Mouse (Mus musculus) CH12F3 (cell line): ENCODE measurements at regions not wholly inside any gene's neighbourhood (a gene's known extent, or its start where the extent isn't known, plus 50 kb on each side); places are given as distances from the start of the nearest gene placed in this dataset.

Experiments
- in situ Hi-C: fragments of 300-500 bp; cut with MboI; formaldehyde crosslinking; loops from 2 replicates; pipeline ENCODE4 v1.14.3; 2020; ENCODE audit warnings: low sequenced_read_pairs

DNA sequence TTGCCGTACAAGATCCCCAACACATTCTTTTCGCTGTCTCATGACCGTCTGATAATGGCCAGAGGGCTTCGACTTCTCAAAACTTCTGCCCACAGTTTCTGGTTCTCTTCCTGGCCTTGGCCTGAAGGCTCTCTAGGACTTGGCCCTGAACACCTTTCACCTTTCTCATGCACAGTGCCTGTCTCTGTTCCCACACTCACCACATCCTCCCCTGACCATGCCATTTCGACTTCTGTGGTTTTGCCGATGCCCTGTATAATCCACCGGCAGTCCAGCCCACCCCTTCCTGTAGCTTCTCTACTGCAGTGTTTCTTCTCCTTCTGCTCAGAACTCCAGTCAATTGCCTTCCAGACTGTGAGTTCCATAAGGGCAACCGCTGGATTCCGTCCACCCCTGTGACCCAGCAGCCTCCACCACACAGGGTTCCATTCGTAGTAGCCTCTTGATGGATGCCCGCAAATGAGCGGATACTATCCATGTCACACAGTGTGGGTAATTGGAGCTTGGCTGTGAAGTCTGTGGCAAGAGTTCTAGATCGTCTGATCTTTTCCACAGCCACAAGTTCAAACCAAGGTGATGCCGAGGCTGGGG is 53.3 kb upstream of the Cnih3 start:
- in situ Hi-C loops = no loop called here

DNA sequence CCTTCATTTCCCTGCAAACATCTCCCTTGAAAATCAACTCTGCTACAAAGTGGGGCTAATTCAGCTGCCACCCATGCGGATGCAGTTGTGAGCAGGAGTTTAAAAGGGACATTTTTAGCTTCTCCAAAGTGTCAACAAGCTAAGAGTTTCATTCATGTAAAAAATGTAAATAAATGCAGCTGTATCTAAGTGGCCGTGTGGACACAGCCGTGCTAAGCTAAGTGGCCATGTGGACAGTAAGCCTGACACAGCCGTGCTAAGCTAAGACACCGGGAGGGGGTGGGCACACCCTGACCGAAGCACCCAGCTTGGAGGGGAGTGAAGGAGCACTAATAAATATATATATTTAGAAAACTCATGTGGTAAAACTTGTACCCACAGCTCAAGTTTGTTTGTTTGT is 52.6 kb upstream of the Cnih3 start:
- in situ Hi-C loops = no loop called here

DNA sequence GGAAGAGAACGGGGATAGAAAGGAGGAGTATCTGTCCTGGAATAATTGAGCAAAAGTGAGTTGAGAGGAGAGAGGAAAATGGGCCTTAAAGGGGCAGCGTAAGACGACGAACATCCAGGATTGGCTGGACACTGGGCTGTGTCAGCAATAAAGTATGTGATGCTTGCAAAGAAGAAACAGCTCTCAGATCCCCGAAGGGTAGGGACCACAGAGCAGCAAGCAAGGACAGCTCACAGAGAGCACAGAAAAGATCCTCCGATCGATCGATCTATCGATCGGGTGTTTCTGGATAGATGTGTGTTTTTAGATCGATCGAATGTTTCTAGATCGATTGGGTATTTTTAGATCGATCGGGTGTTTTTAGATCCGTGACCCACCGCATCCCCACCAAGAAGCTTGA is 50.3 kb upstream of the Cnih3 start:
- in situ Hi-C loops = no loop called here
